Mouse (Mus musculus): Measurements from ENCODE around the gene Ces3b. TPM values are rescaled to one million over a fixed set of nuclear protein-coding genes. Genes with fewer than 3 reads are reported as not detected.
A peak's percentile ranks its signal among the peaks of the same experiment; 100 is the strongest.

The Ces3b gene
- polyA plus RNA-seq, 1 experiment from 2014 or later: not detected

DNA sequence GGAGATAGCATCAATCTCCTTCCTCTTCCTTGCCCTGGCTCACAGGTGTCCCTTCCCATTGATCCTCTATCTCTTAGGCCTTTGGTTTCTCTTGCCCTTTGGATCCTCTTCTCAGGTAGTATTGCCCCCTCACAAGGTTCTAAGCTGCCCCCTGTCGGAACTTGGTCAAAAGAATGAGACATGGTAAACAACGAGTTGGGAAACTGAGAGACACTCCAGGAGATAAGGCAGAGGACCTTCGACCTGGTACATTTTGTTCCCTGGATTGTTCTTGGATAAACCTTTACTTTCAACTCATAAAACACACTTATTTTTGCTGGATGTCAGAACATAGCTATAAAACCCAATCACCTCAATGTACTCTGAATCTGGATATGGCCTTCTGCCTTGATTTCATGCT, 20.7 kb downstream of the Ces3b start:
- no peak overlapping the region for H3K4me3 ChIP-seq (ENCODE audit: low read depth, low read length)
- H3K9ac ChIP-seq (ENCODE audit: low read depth, low read length): no peak overlapping the region
- no peaks in the 10 kb centered on the region for H3K4me1 ChIP-seq (ENCODE audit: control insufficient read depth, low read depth, low read length)
- no peak for ATAC-seq (ENCODE audit: low read depth)
- H3K36me3 ChIP-seq (ENCODE audit: control insufficient read depth, insufficient read depth): no peaks in the 10 kb centered on the region
- H3K4me2 ChIP-seq (ENCODE audit: low read depth, low read length): no peak overlapping the region
- 47% methylated on average over 3 of the region's 3 CpGs for WGBS (ENCODE audit: insufficient replicate concordance)
- no peaks in the 10 kb centered on the region for H3K9me3 ChIP-seq (replicated peaks; ENCODE audit: control insufficient read depth, low read length)
- H3K27ac ChIP-seq (ENCODE audit: low read length): no peak overlapping the region
- no peaks in the 10 kb centered on the region for H3K27me3 ChIP-seq (ENCODE audit: control insufficient read depth, insufficient read depth, low read depth, low read length)

DNA sequence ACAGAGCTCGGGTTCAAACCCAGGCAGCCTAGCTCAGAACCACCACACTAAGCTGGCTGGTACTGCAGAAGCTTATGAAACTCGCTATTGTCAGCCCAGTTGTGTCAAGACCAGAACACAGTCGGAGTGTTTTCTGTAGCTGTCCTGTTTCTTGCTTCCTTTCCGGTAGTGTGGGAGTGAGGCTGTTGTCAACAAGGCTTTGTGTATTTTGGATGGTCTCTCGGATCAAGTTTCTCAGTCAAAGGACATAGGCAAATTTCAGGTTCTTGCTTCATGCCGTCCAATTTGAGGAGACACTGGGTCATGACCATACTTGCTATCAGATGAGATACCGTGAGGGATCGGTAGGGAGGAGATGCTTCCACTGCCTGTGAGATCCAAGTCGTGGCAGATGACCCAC, 46.3 kb downstream of the Ces3b start:
- H3K9ac ChIP-seq (ENCODE audit: low read depth, low read length): no peak overlapping the region
- 63% methylated on average over 9 of the region's 9 CpGs for WGBS (ENCODE audit: insufficient replicate concordance)

DNA sequence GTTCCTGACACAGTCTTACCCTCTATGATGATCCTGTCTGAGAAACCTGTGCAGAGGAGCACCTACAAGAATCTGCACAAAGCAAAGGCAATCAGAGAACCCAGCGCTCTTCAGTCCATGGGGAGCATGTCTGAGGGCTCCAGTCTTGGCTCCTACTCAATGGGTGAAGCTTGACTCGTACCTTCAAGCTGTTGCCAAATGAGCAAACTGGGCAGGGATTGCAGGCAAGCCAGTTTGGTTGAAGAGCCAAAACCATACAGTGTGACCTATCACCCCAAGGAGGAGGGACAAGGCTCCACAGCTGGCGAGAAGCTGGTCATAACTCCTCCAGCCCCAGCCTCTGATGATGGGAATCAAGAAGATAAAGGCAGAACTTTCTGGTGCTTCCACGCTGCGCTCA, 48.0 kb downstream of the Ces3b start, which contains the start of gene Ces4a:
Gene Ces4a (plus strand): TSS at position 292 of the 400 bp plus-strand sequence.
- H3K27ac ChIP-seq (ENCODE audit: low read length): no peak within 1 kb of the TSS
- no peak for ATAC-seq (ENCODE audit: low read depth)
- 59% methylated on average over 5 of the region's 5 CpGs for WGBS (ENCODE audit: insufficient replicate concordance)
- H3K9me3 ChIP-seq (replicated peaks; ENCODE audit: control insufficient read depth, low read length): no peaks in the 10 kb centered on the region
- no peaks in the 10 kb centered on the region for H3K27me3 ChIP-seq (ENCODE audit: control insufficient read depth, insufficient read depth, low read depth, low read length)
- no peak within 1 kb of the TSS for H3K9ac ChIP-seq (ENCODE audit: low read depth, low read length)
- H3K4me3 ChIP-seq (ENCODE audit: low read depth, low read length): no peak within 1 kb of the TSS
- no peak within 1 kb of the TSS for H3K4me2 ChIP-seq (ENCODE audit: low read depth, low read length)
- H3K36me3 ChIP-seq (ENCODE audit: control insufficient read depth, insufficient read depth): no peaks in the 10 kb centered on the region
- no peaks in the 10 kb centered on the region for H3K4me1 ChIP-seq (ENCODE audit: control insufficient read depth, low read depth, low read length)

More for the DNA sequence above, 46.3 kb downstream of the Ces3b start:
- Histone ChIP-seq H3K4me1 (ENCODE audit: control insufficient read depth, low read depth, low read length) (no peaks in the 10 kb centered on the region), H3K27ac (ENCODE audit: low read length) (no peak overlapping the region), H3K9me3 (replicated peaks; ENCODE audit: control insufficient read depth, low read length) (no peaks in the 10 kb centered on the region), H3K4me2 (ENCODE audit: low read depth, low read length) (no peak overlapping the region), H3K36me3 (ENCODE audit: control insufficient read depth, insufficient read depth) (no peaks in the 10 kb centered on the region), H3K27me3 (ENCODE audit: control insufficient read depth, insufficient read depth, low read depth, low read length) (no peaks in the 10 kb centered on the region), H3K4me3 (ENCODE audit: low read depth, low read length) (no peak overlapping the region)
- ATAC-seq (ENCODE audit: low read depth): no peak

DNA sequence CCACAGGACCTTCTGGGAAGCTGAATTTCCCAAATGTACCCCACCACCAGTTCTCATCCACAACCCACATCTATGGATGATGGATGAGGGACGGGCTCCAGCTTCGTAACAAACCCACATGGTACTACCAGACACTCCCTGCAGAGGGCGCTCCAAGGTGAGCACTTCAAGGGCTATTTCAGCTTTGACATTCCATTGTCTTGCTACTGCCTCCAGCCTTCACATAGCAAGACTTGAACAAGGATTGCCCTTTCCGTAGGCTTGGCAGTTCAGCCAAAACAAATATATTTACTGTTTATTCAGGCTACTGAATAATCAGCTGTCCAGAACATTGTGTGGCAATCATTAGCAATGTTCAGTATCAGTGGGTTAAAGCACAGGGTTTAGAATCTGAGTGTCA, 54.9 kb downstream of the Ces3b start:
- no peak overlapping the region for H3K4me2 ChIP-seq (ENCODE audit: low read depth, low read length)
- 12% methylated on average over 4 of the region's 4 CpGs for WGBS (ENCODE audit: insufficient replicate concordance)
- no peaks in the 10 kb centered on the region for H3K4me1 ChIP-seq (ENCODE audit: control insufficient read depth, low read depth, low read length)
- no peaks in the 10 kb centered on the region for H3K9me3 ChIP-seq (replicated peaks; ENCODE audit: control insufficient read depth, low read length)
- no peak overlapping the region for H3K9ac ChIP-seq (ENCODE audit: low read depth, low read length)
- no peak overlapping the region for H3K27ac ChIP-seq (ENCODE audit: low read length)
- ATAC-seq (ENCODE audit: low read depth): peak; percentile 35; the same call in 1 of the 2 replicates
- H3K27me3 ChIP-seq (ENCODE audit: control insufficient read depth, insufficient read depth, low read depth, low read length): no peaks in the 10 kb centered on the region
- no peaks in the 10 kb centered on the region for H3K36me3 ChIP-seq (ENCODE audit: control insufficient read depth, insufficient read depth)
- H3K4me3 ChIP-seq (ENCODE audit: low read depth, low read length): no peak overlapping the region

DNA sequence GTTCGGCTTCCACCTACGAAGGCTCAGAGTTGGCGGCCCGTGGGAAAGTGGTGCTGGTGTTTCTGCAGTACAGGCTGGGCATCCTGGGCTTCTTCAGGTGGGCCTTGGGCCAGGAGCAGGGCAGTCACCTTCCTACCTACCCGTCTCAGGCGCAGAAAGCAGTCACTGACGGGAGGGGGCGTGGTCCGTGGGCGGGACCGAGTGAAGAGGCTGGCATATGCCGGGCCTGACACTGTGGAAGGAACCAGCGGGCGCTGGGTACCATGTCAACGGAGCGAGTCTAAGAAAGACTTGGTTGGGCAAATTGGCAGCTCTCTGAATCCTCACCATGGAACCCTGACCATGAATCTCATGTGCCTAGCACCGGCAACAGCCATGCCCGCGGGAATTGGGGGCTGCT, 58.8 kb downstream of the Ces3b start:
- Histone ChIP-seq H3K9me3 (replicated peaks; ENCODE audit: control insufficient read depth, low read length) (no peaks in the 10 kb centered on the region), H3K4me2 (ENCODE audit: low read depth, low read length) (0 out of 2 replicates have a peak overlapping the region, but pooled peaks have one; percentile 13), H3K4me3 (ENCODE audit: low read depth, low read length) (no peak overlapping the region), H3K4me1 (ENCODE audit: control insufficient read depth, low read depth, low read length) (no peaks in the 10 kb centered on the region), H3K27me3 (ENCODE audit: control insufficient read depth, insufficient read depth, low read depth, low read length) (no peaks in the 10 kb centered on the region), H3K36me3 (ENCODE audit: control insufficient read depth, insufficient read depth) (no peaks in the 10 kb centered on the region), H3K9ac (ENCODE audit: low read depth, low read length) (no peak overlapping the region), H3K27ac (ENCODE audit: low read length) (no peak overlapping the region)
- ATAC-seq (ENCODE audit: low read depth): no peak
- 31% methylated on average over 19 of the region's 19 CpGs for WGBS (ENCODE audit: insufficient replicate concordance)

Other genes with a start within 250 kb of the Ces3b start
- 0.16 and 0.37 TPM in 2 replicates for gene Ces2c, start 236.7 kb upstream of the Ces3b start, polyA plus RNA-seq (2015; fragmentation: Nextera tagmentation; extraction: Ambion mirVana)
- gene Ces2e, start 157.5 kb upstream of the Ces3b start, polyA plus RNA-seq (2015; fragmentation: Nextera tagmentation; extraction: Ambion mirVana): 3.5 and 4.0 TPM in 2 replicates
- gene Ces2f, start 136.4 kb upstream of the Ces3b start, polyA plus RNA-seq (2015; fragmentation: Nextera tagmentation; extraction: Ambion mirVana): not detected in 2 replicates
- 21.4 and 26.8 TPM in 2 replicates for gene Ces2g, start 122.0 kb upstream of the Ces3b start, polyA plus RNA-seq (2015; fragmentation: Nextera tagmentation; extraction: Ambion mirVana)
- gene Ces2h, start 82.9 kb upstream of the Ces3b start, polyA plus RNA-seq (2015; fragmentation: Nextera tagmentation; extraction: Ambion mirVana): not detected in 2 replicates
- 0.71 and 0.83 TPM in 2 replicates for gene Ces3a, start 35.2 kb upstream of the Ces3b start, polyA plus RNA-seq (2015; fragmentation: Nextera tagmentation; extraction: Ambion mirVana)
- gene Ces4a, start 48.0 kb downstream of the Ces3b start, polyA plus RNA-seq (2015; fragmentation: Nextera tagmentation; extraction: Ambion mirVana): not detected in 2 replicates
- gene Cbfb, start 86.9 kb downstream of the Ces3b start, polyA plus RNA-seq (2015; fragmentation: Nextera tagmentation; extraction: Ambion mirVana): 6.6 and 7.5 TPM in 2 replicates
- 18.7 and 19.7 TPM in 2 replicates for gene D230025D16Rik, start 141.4 kb downstream of the Ces3b start, polyA plus RNA-seq (2015; fragmentation: Nextera tagmentation; extraction: Ambion mirVana)
- 2.1 and 2.5 TPM in 2 replicates for gene B3gnt9, start 171.4 kb downstream of the Ces3b start, polyA plus RNA-seq (2015; fragmentation: Nextera tagmentation; extraction: Ambion mirVana)
- gene Tradd, start 180.9 kb downstream of the Ces3b start, polyA plus RNA-seq (2015; fragmentation: Nextera tagmentation; extraction: Ambion mirVana): 12.5 and 14.0 TPM in 2 replicates
- gene Fbxl8, start 180.9 kb downstream of the Ces3b start, polyA plus RNA-seq (2015; fragmentation: Nextera tagmentation; extraction: Ambion mirVana): 1.4 TPM in 2 replicates
- 0.08 and 0.09 TPM in 2 replicates for gene Hsf4, start 186.0 kb downstream of the Ces3b start, polyA plus RNA-seq (2015; fragmentation: Nextera tagmentation; extraction: Ambion mirVana)
- 0.12 and 0.19 TPM in 2 replicates for gene Nol3, start 192.4 kb downstream of the Ces3b start, polyA plus RNA-seq (2015; fragmentation: Nextera tagmentation; extraction: Ambion mirVana)
- 0.55 and 0.84 TPM in 2 replicates for gene 4931428F04Rik, start 206.1 kb downstream of the Ces3b start, polyA plus RNA-seq (2015; fragmentation: Nextera tagmentation; extraction: Ambion mirVana)
- 5.9 and 6.5 TPM in 2 replicates for gene Exoc3l, start 212.3 kb downstream of the Ces3b start, polyA plus RNA-seq (2015; fragmentation: Nextera tagmentation; extraction: Ambion mirVana)
- 169 and 187 TPM in 2 replicates for gene E2f4, start 213.9 kb downstream of the Ces3b start, polyA plus RNA-seq (2015; fragmentation: Nextera tagmentation; extraction: Ambion mirVana)
- gene Elmo3, start 221.8 kb downstream of the Ces3b start, polyA plus RNA-seq (2015; fragmentation: Nextera tagmentation; extraction: Ambion mirVana): 4.7 and 5.3 TPM in 2 replicates
- gene Lrrc29, start 242.5 kb downstream of the Ces3b start, polyA plus RNA-seq (2015; fragmentation: Nextera tagmentation; extraction: Ambion mirVana): 11.1 and 12.5 TPM in 2 replicates
- gene Tmem208, start 242.6 kb downstream of the Ces3b start, polyA plus RNA-seq (2015; fragmentation: Nextera tagmentation; extraction: Ambion mirVana): 81.4 and 82.0 TPM in 2 replicates

All from liver, embryonic 16.5 days (tissue).